Mouse (Mus musculus) erythroid progenitor cell, adult 5-6 weeks (primary cell): ENCODE results near the gene Tnni1. TPM values are rescaled to one million over a fixed set of nuclear protein-coding genes. Genes with fewer than 3 reads are reported as not detected.

Experiments used
- ATAC-seq: replicated peaks from 2 replicates; pipeline ENCODE4 v1.8.0; 2016; ENCODE audit warnings: moderate number of reproducible peaks, mild to moderate bottlenecking, moderate TSS enrichment, inconsistent platforms; ENCODE audit not compliant: poor library complexity, low FRiP score, severe bottlenecking
- total RNA-seq, 2 experiments: library from RNA; stranded (forward) in 1 of 2; stranded (reverse) in 1 of 2; fragments of 150-400 nt in 1 of 2; fragments of 186-747, 209-891 nt in 1 of 2; gene quantifications; 2 replicates each; pipeline versions ENCODE4 v1.2.3 to v1.2.4; 2015 to 2017; ENCODE audit warnings: low replicate concordance in 2 of 2

Tnni1 gene
- total RNA-seq (2015; ENCODE audit: low replicate concordance) (not detected in 2 replicates), total RNA-seq (2017; ENCODE audit: low replicate concordance) (not detected in 2 replicates)

DNA sequence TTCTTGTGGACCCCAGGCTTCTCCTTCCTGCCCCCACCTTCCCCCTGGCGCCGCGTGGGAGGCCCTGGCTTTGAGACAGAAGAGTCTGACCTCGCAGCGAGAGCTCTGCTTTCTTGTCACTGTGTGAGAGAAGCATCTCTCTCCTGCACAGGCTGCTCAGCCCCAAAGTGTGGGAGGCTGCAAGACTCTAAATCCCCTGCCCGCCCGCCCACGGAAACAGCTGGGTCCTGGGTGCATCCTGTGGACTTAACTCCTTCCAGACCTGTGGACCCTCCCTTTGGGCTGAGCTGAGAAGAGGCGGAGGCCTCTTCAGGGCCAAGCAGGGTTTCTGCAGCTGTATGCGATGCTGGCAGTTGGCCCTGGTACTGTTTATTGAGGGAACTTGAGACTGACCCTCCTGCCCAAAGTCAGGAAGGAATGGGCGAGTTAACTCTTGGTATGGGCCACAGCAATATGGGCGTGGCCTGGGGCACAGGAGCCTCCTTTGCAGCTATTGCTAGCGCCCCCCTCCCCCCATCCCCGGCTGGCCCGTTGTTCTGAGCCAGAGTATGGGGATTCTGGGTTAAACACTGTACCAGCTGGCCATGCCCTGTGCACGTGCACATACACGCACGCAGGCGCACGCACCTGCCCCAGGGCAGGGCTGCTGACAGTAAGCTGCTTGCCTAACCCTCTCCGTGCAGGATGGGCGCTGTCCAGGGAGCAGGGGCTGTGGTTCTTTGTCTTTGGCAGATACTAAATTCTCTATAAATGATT, at the start of gene Tnni1:
Gene Tnni1 (plus strand): TSS at position 655 of the 756 bp plus-strand sequence.
- ATAC-seq = no peak

DNA sequence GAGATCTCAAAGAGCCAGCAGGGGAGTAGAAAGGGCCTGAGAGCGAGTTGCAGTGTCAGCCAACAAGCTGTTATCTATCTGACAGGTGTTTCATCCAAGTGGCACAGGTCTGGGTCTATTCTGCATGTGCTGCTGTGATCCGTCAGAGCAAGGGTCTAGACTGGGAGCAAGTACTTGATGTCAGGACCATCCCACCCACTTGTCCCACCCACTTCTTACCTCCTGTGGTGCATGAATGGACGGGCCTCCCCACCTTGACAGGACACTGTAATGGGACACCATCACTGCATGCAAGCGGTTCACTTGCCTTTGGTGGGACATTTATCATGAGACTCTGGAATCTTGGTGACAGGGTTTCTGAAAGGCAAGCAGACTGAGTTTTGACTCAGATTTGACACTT, 49.4 kb upstream of the Tnni1 start:
- ATAC-seq = peak; percentile 27; the same call in 1 of the 2 replicates

DNA sequence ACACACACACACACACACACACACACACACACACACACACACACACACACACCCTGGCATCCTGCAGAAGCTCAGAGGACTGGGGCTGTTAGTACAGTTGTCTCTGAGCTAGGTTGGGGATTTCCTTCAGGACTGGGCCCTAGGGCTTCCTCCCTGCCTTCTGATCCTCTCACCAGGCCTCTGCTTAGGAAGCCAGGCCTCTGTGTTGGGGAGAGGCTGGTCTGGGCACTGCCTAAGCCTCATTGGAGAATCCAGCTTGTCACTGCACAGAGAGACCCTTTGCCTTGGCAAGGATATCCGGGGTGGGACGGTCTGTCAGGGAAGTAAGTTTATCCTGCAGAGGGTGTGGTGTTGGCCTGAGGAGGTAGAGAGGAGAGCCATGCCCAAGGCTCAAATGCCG, 48.9 kb upstream of the Tnni1 start:
- no peak for ATAC-seq

DNA sequence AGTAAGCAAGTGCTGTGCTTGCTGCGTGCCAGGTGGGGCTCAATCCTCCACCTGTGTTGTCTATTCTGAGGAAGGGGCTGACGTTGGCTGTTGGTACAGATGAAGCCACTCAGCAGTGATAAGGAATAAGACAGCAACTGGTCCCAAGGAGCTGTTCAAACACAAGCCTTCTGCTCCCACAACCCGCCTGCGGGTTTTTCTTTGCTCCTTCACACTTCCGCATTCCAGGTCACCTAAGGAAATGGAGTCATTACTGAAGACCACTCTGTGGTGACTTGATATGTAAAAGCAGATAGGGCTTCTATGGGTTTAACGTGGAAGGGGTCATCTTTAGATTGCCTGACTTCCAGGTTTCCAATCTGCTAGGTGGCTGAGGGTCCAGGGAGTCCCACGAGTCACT, 47.8 kb upstream of the Tnni1 start:
- ATAC-seq = no peak

DNA sequence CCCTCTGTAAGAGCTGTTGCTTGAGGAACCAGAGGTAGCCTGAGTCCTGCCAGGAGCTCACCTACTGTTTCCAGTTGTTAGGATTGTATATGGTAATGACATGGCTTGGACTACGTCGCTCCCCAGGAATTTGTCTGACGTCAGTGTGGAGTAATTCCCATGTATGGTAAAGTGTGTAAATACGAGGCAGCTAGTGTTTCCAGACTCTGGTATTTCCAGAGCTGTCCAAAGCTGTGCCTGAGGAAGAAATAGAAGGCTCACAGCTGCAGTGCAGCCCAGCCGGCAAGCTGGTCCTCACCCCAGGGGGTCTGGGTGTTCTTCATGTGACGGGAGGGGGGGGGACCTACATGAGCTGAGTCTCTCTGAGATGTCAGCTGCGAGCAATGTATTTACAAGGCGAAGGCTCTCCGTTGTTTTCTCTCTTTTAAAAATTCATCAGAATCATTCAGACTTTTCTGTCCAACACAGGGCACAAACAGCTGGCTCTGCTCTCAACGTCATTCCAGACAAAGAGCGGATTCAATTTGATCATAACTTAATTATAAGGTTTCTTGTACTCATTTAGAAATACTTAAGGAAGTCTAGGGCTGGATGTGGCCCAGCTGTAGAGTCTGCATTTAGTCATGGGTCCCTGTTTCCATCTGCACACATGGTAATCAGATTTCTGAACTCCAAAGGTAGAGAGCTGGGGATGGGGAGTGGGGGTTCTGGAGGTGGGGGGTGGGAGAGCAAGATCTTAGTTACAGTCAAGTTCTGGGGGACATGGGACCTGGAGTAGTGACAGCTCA, 47.1 kb upstream of the Tnni1 start:
- ATAC-seq = no peak

DNA sequence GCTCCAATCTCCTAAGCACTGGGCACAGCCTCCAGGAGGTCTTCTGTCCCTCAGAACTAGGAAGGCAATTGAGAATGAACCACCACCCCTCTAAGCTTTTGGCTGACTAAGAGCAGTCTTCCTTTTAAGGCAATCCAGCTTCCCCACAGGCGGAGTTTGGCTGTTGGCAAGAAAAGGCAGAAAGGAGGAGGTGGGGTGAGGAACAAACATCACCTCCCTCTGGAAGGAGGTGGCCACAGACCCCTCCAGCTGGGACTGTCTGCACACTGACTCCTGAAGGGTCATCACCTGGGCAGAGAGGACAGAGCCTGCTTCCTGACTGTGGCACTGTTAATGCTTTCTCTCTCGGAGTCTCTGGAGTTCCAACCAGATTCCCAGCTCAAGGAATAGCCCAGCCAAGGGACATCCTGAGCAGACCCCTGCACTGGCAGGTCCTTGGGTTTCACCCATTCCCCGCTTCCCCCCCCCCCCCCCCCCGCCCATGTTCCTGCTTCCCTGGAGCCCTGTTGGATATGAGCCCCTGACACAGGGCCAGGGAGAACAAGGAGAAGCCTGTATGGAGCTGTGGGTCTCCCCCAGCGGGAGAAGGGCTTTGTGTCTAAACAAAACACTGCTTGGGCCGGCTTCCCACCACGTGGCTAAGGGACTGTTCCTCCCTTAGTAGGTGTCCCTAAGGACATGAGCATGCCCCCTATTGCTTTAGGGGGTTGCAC, 44.9 kb upstream of the Tnni1 start:
- ATAC-seq = no peak

DNA sequence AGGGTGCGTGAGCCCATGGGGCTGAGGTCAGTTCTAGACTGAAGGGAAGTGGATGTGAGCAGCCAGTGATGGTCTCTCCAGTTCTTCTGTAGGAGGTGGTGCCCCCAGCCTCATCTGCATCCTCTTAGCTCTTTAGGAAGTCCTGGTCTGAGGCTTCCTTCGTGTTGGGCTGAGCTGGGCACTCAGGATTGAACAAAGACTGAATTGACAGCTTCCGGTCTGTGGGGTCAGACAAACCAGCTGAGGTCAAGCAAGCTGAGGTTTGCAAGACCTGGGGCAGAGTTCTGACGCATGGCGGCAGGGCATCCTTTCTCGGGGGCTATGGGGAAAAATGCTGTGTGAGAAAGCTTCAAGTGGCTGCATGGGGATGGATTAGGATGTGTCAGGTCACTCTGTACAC, 43.8 kb upstream of the Tnni1 start:
- no peak for ATAC-seq

DNA sequence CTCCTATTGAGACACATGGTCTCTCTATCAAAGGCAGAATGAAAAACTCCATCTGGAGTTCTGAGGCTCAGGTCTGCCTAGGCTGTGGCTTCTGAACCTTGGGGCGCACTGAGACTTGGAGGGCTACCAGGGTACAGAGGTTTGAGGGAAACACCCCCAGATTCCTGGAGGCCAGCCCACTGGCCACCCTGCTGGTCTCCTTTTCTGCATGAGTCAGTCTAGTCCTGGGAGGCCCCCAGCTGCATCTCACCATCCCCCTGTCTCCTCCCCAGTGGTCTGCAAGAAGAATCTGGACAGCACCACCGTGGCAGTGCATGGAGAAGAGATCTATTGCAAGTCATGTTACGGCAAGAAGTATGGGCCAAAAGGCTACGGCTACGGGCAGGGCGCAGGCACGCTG, 34.2 kb upstream of the Tnni1 start:
- no peak for ATAC-seq

DNA sequence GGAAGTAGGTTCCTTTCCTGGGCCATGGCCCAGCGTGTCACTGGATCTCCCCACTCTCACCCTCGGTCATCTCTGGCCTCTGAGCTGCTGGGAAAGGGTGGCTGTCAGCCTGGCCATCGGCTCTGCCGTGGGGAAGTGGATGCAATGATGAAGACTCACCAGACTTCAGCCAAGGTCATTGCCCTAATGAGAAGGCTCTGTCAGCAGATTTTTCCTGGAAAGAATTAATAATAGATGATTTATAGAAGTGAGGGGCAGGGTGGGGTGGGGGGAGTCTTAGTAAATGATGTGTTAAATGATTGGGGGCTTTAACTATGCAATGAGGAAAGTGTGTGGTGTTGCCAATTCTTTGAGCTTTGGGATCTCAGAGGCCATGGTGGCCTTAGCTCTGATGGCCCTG, 33.0 kb upstream of the Tnni1 start:
- no peak for ATAC-seq

DNA sequence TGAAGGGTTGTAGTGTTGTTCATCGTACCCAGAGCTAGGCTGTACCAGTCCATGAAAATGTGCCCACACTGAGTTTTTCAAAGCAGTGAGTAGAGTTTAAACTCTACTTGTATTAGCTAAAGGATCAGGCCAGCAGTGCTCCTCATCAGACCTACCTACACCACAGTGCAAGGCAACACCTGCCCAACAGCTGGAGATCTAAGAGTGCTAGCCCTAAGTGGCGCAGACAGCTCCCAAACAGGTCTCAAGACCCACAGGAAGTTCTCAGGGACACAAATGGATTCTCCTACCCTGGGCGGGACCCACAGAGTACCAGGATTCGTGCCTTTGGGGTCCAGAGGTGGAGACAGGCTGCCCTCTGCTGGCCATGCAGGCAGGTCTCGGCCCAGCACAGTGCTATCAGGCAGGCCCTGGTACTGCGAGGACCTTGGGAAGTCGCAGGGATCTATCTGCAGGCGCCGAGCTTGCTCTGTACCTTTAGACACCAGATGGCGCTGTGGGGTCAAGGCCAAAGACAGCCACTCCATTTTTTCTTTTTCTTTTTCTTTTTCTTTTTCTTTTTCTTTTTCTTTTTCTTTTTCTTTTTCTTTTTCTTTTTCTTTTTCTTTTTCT, 26.4 kb upstream of the Tnni1 start:
- ATAC-seq = peak; percentile 94

DNA sequence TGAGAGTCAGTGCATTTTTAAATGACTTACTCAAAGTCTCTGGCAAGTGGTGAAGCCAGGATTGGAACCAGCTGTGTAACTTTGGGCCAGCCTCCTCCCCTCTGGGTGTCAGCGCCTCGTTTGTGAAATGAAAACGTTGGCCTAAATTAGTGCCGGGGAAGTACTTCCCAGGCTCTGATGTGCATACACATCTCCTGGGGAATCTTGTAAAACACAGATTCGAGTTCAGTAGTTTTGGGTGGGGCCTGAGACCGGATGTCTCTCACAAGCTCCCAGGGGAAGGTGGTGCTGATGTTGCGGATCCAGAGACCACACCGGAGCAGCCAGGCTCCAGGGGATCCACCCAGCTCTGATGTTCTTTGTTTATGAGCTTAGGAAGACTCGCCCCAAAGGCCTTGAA, 23.9 kb upstream of the Tnni1 start:
- no peak for ATAC-seq

DNA sequence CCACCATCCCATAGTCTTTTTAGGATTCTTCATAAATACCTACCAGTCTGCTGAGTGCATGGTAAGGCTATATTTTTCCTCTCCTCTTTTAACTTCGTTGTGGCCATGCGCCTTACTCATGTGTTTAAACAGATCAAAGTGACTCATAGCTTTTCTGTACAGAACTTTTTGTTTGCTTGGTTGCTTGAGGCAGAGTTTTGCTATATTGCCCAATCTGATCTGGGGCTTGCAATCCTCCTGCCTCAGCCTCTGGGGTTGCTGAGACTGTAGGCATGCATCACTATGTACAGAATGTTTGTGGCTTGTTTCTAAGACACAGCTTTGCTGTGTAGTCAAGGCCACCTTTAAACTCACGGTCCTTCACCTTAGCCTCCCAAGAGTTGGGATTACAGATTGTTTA, 23.3 kb upstream of the Tnni1 start:
- ATAC-seq = no peak

DNA sequence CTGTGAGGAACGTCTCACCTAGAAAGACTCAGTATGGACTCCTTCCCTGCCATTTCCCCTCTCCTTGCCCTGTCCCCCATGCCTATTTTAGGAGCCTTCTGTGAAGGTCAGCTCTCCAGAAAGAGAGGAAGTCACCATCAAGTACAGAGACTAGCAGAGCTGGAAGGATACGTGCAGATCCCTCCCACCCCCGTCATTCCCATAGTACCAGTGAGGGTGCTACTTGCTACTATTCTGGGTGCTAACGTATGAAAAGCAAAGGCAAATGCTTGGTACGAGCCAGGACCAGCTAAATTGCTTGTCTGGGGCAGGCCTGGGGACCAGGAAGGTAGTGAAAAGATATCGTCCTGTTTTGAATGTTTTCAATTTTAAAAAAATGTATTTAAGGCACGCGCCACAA, 21.9 kb upstream of the Tnni1 start:
- no peak for ATAC-seq

DNA sequence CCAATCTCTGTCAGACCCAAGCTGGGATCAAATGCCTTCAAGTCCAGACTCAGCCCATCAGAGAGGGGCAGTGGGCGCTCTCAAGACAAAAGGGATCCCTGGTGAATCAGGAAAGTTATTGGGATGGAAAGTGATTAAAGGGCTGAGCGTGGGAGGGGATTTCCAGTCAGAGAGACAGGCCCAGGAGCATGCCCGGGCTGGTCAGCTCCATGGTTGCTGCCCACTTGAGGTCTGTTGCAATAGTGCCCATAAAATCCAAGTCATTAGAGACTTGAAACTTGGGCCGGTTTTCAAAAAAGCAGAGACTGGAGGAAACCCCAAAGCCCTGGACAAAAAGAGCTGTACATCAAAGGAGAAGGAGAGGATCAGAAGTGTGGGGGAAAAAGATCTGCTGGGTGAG, 19.5 kb upstream of the Tnni1 start:
- no peak for ATAC-seq

DNA sequence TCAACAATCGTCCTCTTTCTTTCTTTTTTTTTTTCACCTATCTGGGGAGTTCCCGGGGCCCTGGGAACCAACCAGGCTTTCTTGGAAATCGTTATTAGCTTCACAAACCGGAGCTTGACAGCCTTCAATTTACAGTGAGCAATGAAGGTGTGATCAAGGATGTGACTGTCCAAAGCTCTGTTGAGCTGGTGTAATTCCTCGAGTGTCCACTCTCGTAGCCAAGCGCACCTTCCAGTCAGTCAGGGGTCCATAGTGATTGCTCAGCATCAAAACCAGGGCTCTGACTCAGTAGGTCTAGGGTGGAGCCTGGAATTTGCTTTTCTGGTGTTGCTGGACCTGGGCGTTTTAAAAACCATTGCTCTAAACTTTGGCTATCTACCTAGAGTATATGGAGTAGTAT, 19.0 kb upstream of the Tnni1 start:
- no peak for ATAC-seq

DNA sequence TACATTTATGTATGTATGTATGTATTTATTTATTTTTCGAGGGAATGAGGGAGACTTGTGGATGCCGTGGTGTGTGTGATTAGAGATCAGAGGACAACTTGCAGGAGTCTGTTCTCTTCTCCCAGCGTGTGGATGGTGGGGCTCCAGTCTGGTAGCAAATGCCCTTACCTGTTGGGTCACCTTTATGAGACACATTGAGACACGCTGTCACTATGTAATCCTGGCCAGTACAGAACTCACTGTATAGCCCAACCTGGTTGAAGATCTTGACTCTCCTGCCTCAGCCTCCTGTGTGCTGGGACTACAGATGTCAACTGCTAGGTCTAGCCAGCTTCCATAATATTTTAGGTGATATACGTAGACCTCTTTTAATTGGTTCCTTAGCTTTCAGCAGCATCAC, 17.5 kb upstream of the Tnni1 start:
- no peak for ATAC-seq

DNA sequence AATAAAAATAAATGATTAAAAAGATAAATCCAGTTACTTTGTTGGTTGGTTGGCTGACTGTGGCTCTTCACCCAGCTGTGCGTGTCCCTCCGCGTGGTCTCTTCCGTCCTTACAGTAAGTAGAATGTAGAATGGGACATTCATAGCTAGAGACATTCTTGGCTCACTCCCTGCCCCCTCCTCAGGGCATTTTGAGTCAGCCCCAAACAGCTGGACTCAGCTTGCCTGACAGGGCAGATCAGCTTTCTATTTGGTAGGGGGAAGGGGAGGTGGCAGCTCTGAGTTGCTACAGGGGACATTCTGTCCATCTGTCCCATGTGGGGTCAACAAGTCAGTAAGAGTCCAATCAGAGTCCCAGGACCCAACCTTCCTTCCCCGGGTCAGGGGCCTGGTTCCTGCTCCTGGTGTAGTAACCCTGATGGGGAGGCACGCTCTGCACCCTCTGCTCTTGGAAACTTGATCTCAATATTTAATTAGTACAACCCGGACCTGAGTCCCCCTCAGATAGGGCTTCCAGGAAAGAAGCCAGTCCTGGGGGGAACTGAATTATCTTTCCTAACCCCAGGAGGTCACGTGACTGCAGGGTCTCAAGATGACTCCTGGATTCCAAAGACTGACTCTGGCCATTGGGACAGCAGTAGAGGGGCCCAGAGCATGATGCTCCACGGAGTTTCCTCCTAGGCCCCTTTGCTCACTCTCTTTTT, 15.6 kb upstream of the Tnni1 start:
- ATAC-seq = no peak

DNA sequence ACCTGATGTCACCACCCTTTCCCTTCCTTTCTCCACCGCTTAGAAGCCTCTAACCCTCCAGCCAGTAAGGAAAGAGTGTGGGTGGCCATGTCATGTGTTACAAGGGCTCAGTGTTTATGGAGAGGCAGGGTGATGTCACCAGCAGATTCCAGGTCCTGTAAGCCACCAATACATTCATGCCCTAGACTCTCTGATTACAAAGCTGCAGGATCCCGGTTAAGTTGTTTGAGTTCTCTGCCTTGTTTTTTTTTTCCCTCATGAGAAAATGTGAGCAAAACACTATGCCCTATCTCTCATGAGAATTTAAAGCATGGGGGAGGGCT, 15.1 kb upstream of the Tnni1 start:
- no peak for ATAC-seq

DNA sequence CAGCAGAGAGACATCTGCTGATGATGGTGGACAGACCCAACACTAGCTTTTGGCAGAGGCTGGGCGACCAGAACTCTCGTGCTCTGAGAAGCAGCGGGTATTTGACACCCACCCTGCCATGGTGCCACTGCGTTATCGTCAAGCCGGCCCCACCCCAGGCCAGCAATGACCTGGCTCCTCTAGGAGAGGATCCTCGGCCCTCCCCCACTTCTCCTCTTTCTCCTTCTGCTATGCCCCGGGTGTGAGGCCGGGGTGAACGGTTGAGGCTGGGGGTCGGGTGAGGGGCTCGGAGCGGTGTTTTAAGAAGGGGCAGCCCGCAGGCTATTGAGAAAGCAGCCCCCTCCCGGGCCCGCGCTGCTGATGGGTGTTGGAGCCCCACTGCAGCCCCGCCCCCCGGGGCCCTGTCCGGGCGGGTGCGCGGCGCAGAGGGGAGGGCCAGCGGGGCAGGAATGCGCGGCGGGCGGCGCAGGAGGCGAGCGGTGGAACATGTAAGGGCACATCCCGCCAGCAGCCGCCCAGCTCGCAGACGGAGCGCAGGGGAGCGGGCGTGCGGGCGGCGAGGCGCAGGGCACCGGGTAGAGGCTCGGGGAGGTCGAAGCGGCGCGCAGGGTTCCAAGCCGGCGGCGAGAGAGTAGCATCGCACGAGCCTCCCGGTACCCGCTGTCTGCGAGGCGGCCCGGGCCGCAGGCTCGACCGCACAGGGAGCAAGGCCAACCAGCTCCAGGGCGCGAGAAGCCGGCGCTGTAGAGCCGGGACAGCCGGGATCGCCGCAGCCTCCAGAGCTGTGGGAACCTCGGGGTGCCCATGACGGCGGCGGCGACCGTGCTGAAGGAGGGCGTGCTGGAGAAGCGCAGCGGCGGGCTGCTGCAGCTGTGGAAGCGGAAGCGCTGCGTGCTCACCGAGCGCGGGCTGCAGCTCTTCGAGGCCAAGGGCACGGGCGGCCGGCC, 13.3 kb upstream of the Tnni1 start, which contains the start of gene Phlda3:
Gene Phlda3 (plus strand): TSS at position 475 of the 947 bp plus-strand sequence.
- ATAC-seq = no peak
